Mouse (Mus musculus) spleen, postnatal 10 days (tissue): Measurements from ENCODE around the gene Canx.

Experiments used
- DNase-seq, 2 experiments: peaks; one replicate each; pipeline ENCODE4 v3.0.0; 2021 to 2022; ENCODE audit warnings: low spot score in 2 of 2

The Canx gene

DNA sequence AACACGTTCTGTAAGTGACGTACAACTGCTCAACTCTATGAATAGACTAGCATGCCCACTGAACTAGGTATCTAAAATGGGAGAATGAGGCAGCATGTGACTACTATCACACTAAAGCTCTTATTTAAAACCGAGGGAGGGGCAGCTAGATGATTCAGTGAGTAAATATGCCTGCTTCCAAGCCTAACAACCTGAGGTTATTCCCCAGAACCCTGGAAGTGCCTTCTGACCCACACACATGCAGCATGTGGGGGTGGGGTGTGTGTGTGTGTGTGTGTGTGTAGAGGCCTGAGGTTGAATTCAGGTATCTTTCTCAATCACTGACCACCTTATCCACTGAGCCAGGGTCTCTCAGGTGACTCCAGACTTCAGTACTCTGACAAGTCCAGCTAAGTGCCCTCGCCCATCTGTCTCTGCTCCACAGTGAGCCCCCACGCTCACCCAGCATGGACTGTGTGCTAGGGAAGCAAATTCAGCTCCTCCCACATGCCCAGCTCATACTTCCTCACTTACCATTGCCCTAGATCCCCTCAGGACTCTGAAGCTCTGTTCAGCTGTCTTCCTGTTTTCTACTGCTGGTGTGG lies 49.8 kb downstream of the Canx start:
- DNase-seq: no peak

- no peak for DNase-seq
These were observed 50.4 kb downstream of the Canx start for GRCm38 (mm10) chr11:50275077-50275476.

DNA sequence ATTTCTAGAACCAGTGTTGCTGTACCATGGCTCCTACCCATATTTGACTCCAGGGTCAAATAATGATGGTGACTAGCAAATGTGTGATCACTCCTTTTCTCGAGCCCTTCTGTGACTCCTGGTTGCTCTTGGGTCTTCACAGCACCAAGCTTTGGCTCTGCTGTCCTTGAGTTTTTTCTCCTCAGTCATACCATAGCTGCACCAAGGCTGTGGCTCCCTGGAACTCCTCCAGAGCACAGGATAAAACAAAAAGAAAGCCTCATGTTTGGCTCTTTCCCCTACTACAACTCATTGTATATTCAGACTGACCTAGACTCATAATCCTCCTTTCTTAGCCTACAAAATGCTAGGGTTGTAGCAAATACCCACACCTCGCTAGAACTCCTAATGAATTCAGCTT lies 52.7 kb downstream of the Canx start:
- DNase-seq: no peak

DNA sequence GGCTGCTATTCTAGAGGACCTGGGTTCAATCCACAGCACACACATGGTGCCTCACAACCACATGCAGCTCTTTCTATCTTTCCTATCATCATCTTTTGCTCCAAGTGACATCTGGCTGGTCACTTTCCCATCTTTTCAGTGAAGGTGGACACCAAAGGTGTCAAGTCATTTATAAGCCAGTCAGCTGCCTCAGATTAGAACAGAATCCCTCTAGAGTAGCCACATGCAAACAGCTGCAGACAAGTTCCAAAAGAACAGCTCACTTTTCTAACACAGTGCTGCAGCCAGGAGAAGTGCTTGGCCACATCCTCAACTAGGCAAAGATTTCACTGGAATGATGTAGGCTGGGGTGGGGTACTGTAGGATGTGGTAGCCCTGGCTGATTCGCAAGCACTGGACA lies 55.6 kb downstream of the Canx start:
- DNase-seq: no peak

GRCm38 (mm10) chr11:50269163-50269562 lies 56.3 kb downstream of the Canx start:
- peak in 1 of 2 experiments; percentile 63 for DNase-seq

- no peak for DNase-seq
These were observed 58.5 kb downstream of the Canx start for GRCm38 (mm10) chr11:50266997-50267396.

- no peak for DNase-seq
These were observed 59.5 kb downstream of the Canx start for GRCm38 (mm10) chr11:50265931-50266330.

GRCm38 (mm10) chr11:50263198-50263597 lies 62.3 kb downstream of the Canx start:
- DNase-seq: no peak

GRCm38 (mm10) chr11:50262020-50262419 lies 63.5 kb downstream of the Canx start:
- peak in 1 of 2 experiments; percentile 44 for DNase-seq

DNA sequence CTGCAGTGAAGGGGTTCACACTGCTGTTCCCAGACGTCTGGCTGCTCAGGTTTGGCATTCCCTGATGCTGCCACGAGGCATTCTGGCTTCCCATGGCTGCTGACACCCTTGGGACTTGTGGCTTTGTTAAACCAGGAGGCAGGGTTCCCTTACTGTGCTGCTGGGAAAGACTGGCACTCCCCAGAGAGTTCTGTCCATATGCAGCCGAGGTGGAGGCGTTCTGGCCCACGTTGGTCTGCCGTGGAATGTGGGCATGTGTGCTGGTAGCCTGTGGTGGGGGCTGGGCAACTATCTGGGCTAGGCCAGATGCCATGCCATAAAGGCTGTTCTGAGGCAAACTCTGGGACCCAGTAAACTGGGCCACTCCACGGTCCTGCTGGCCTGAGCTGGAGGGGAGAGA lies 67.2 kb downstream of the Canx start:
- DNase-seq: no peak

DNA sequence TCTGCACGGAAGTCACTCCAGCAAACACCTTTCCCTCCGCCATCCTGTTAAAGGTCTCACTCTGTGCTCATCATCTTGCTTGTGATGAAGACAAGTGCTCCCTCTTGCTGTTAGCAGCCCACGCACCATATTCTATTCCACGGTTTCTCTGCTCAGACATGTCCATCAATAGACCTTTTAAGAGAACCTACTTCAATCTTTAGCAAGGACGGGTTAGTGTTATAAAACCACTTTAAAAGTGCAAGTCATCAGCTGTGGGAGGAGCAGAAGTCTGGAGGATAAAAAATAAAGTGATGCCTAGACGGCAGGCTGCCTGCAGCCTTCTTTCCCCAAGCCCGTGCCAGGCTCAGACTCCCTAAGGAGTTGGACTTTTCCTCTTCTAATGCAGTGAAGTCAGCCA lies 68.9 kb downstream of the Canx start:
- DNase-seq: no peak

DNA sequence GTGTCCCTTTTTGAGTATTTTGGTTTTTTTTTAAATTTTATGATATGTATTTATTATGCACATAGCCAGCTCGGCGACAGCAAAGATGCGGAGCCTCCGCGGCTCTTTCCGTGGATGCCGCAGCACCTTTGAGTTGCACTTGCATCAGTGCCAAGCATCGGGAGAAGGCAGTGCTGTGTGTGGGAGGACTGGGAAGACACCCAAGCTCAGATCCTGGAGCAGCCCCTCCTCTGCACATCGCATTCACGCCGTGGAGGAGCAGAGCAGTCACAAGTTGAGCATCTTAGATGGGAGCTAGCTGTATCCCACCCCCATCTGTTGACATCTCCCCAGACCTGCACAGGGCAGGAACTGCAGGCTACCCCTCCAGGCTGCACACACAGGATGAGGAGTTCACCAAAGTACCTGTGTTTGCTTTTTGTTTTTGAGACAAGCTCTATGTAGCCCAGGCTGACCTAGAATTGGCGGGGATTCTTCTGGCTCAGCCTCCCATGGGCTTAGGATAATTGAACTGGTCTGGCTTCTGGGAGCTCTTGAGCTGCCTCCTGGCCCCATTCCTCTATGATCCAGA lies 71.4 kb downstream of the Canx start:
- no peak for DNase-seq

DNA sequence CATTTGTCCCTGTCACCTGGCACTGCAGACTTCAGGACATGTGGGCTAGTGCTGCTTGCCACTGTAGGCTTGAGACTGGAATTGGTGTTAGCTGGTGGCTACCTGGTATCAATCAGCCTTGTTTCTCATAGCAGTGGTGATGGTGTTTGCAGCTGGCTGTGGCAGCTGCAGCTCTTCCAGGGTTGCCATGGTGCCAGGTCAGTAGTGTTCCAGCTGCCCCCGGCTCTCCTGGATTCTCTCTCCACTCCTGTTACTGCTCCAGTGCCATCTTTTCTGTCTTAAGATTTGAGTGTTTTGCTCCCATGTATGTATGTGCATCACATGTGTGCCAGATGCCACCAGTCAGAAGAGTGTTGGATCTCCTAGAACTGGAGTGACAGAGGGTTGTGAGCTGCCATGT lies 72.1 kb downstream of the Canx start:
- no peak for DNase-seq

GRCm38 (mm10) chr11:50252684-50253265 lies 72.7 kb downstream of the Canx start:
- no peak for DNase-seq

DNA sequence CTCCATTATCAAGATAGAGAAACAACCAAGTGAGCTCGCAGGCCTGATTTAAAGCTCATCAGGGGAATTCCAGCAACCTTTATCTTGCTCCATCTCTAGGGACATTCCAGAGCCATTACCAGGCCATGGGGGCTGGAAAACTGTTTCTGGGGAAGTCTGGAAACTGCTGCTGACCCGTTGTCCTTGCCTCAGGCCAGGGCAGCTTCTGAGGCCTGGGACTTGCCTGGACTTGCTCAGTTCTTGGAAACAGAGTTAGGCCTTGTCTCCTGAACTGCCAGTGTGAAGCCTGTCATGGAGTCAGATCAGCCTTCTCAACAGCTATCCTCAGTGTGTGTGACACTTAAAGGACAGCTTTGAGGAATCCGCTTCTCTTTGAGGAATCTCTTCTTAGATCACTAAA lies 73.3 kb downstream of the Canx start:
- no peak for DNase-seq

- DNase-seq: no peak
These were observed 76.9 kb downstream of the Canx start for GRCm38 (mm10) chr11:50248473-50249171.

GRCm38 (mm10) chr11:50245269-50245668 lies 80.2 kb downstream of the Canx start:
- no peak for DNase-seq
